Mouse (Mus musculus) CH12.LX (cell line): ENCODE measurements around the gene Traf1. TPM values are rescaled to one million over a fixed set of nuclear protein-coding genes. Genes with fewer than 3 reads are reported as not detected.

Experiments
- DNase-seq: peaks from one replicate; pipeline ENCODE4 v3.0.0-alpha.2; 2013; ENCODE audit errors: extremely low read depth
- H3K27ac ChIP-seq: 2 replicates; pipeline ENCODE4 v1.5.1; 2012; ENCODE audit warnings: low read depth, mild to moderate bottlenecking, control low read depth, moderate library complexity; ENCODE audit not compliant: insufficient read depth
- H3K27me3 ChIP-seq: replicated peaks from 2 replicates; pipeline ENCODE3; 2012; ENCODE audit warnings: inconsistent platforms
- H3K36me3 ChIP-seq, 2 experiments: replicated peaks in 1 of 2; 2 replicates each; pipeline versions ENCODE3 to v1.6.1; 2012; ENCODE audit warnings: inconsistent platforms in 1 of 2, low read length in 1 of 2, mild to moderate bottlenecking in 1 of 2, mixed read lengths in 1 of 2, moderate library complexity in 1 of 2; ENCODE audit not compliant: control insufficient read depth in 1 of 2, insufficient read depth in 1 of 2
- H3K4me1 ChIP-seq, 2 experiments: 2 replicates each; pipeline ENCODE4 v1.6.1; 2012; ENCODE audit warnings: inconsistent platforms in 1 of 2, moderate library complexity in 1 of 2; ENCODE audit not compliant: insufficient read depth in 2 of 2, control insufficient read depth in 1 of 2
- H3K4me2 ChIP-seq: 2 replicates; pipeline ENCODE4 v1.6.1; 2012; ENCODE audit warnings: low read depth, mild to moderate bottlenecking, control low read depth; ENCODE audit not compliant: poor library complexity, insufficient read depth, severe bottlenecking
- H3K4me3 ChIP-seq, 3 experiments: fragments of 150-350 bp in 1 of 3; sonication (generic) in 1 of 3; replicated peaks in 1 of 3; 2 replicates each; pipeline versions ENCODE3 to v1.5.1; 2011 to 2012; ENCODE audit warnings: low read depth in 2 of 3, low read length in 2 of 3, mild to moderate bottlenecking in 2 of 3, moderate library complexity in 2 of 3, control low read depth in 1 of 3, improper control_type of control experiment in 1 of 3, inconsistent platforms in 1 of 3, mixed read lengths in 1 of 3; ENCODE audit not compliant: poor library complexity in 1 of 3
- H3K79me2 ChIP-seq: replicated peaks from 2 replicates; pipeline ENCODE4 v1.6.1; 2012; ENCODE audit warnings: mild to moderate bottlenecking, moderate library complexity; ENCODE audit not compliant: control insufficient read depth, poor library complexity, insufficient read depth, severe bottlenecking; ENCODE audit errors: extremely low read depth
- H3K9ac ChIP-seq: 2 replicates; pipeline ENCODE4 v1.6.1; 2012; ENCODE audit warnings: low read depth, mild to moderate bottlenecking, control low read depth, moderate library complexity; ENCODE audit not compliant: insufficient read depth
- H3K9me3 ChIP-seq: replicated peaks from 2 replicates; pipeline ENCODE3; 2012; ENCODE audit warnings: low read length, inconsistent platforms, mixed read lengths
- BHLHE40 ChIP-seq: IDR thresholded peaks from 2 replicates; pipeline ENCODE4 v1.6.1; 2011; ENCODE audit warnings: mild to moderate bottlenecking, low read depth, low read length, improper control_type of control experiment
- CTCF ChIP-seq, 2 experiments: IDR thresholded peaks in 1 of 2; conservative IDR thresholded peaks in 1 of 2; 2 replicates each; pipeline ENCODE4 v1.5.1; 2011 to 2012; ENCODE audit warnings: low read depth in 2 of 2, low read length in 2 of 2, improper control_type of control experiment in 1 of 2, inconsistent platforms in 1 of 2, mild to moderate bottlenecking in 1 of 2, moderate library complexity in 1 of 2
- ELF1 ChIP-seq: IDR thresholded peaks from 2 replicates; pipeline ENCODE4 v1.6.1; 2014; ENCODE audit warnings: low read depth, mild to moderate bottlenecking, inconsistent platforms, low read length, improper control_type of control experiment
- ETS1 ChIP-seq: conservative IDR thresholded peaks from 2 replicates; pipeline ENCODE4 v1.6.1; 2012; ENCODE audit warnings: low read depth, mild to moderate bottlenecking, inconsistent platforms, low read length, improper control_type of control experiment, moderate library complexity
- HCFC1 ChIP-seq: IDR thresholded peaks from 2 replicates; pipeline ENCODE4 v1.6.1; 2012; ENCODE audit warnings: low read depth, mild to moderate bottlenecking, inconsistent platforms, low read length, improper control_type of control experiment
- KAT2A ChIP-seq: IDR thresholded peaks from 2 replicates; pipeline ENCODE4 v1.6.1; 2012; ENCODE audit warnings: low read length, improper control_type of control experiment, inconsistent platforms; ENCODE audit not compliant: insufficient replicate concordance
- MAFK ChIP-seq: IDR thresholded peaks from 2 replicates; pipeline ENCODE4 v1.6.1; 2011; ENCODE audit warnings: low read length, improper control_type of control experiment; ENCODE audit not compliant: insufficient replicate concordance
- MAX ChIP-seq: IDR thresholded peaks from 2 replicates; pipeline ENCODE4 v1.6.1; 2011; ENCODE audit warnings: low read length, improper control_type of control experiment
- MAZ ChIP-seq: IDR thresholded peaks from 2 replicates; pipeline ENCODE4 v1.6.1; 2012; ENCODE audit warnings: low read depth, mild to moderate bottlenecking, inconsistent platforms, low read length, improper control_type of control experiment, moderate library complexity
- MEF2A ChIP-seq: IDR thresholded peaks from 2 replicates; pipeline ENCODE4 v1.6.1; 2014; ENCODE audit warnings: low read depth, mild to moderate bottlenecking, inconsistent platforms, low read length, improper control_type of control experiment, borderline replicate concordance
- MXI1 ChIP-seq: IDR thresholded peaks from 2 replicates; pipeline ENCODE4 v1.6.1; 2011; ENCODE audit warnings: mild to moderate bottlenecking, low read depth, low read length, improper control_type of control experiment
- MYC ChIP-seq: IDR thresholded peaks from 2 replicates; pipeline ENCODE4 v1.6.1; 2011; ENCODE audit warnings: low read depth, mild to moderate bottlenecking, improper control_type of control experiment, low read length
- NRF1 ChIP-seq: IDR thresholded peaks from 2 replicates; pipeline ENCODE4 v1.6.1; 2014; ENCODE audit warnings: low read depth, mild to moderate bottlenecking, inconsistent platforms, low read length, improper control_type of control experiment, moderate library complexity
- PAX5 ChIP-seq: IDR thresholded peaks from 2 replicates; pipeline ENCODE4 v1.6.1; 2012; ENCODE audit warnings: low read length, inconsistent platforms, mixed read lengths
- POLR2A ChIP-seq: IDR thresholded peaks from 2 replicates; pipeline ENCODE4 v1.6.1; 2011; ENCODE audit warnings: low read depth, mild to moderate bottlenecking, improper control_type of control experiment, low read length
- POLR2AphosphoS2 ChIP-seq: IDR thresholded peaks from 2 replicates; pipeline ENCODE4 v1.6.1; 2011; ENCODE audit warnings: low read depth, low read length, improper control_type of control experiment
- SIN3A ChIP-seq: IDR thresholded peaks from 2 replicates; pipeline ENCODE4 v1.6.1; 2012; ENCODE audit warnings: low read length, improper control_type of control experiment, inconsistent platforms
- TCF12 ChIP-seq: IDR thresholded peaks from 2 replicates; pipeline ENCODE4 v1.6.1; 2014; ENCODE audit warnings: low read depth, mild to moderate bottlenecking, inconsistent platforms, low read length, improper control_type of control experiment
- UBTF ChIP-seq: IDR thresholded peaks from 2 replicates; pipeline ENCODE4 v1.6.1; 2012; ENCODE audit warnings: low read depth, mild to moderate bottlenecking, inconsistent platforms, low read length, improper control_type of control experiment, moderate library complexity
- USF1 ChIP-seq: IDR thresholded peaks from 2 replicates; pipeline ENCODE4 v1.6.1; 2014; ENCODE audit warnings: low read depth, mild to moderate bottlenecking, inconsistent platforms, low read length, improper control_type of control experiment
- ZKSCAN1 ChIP-seq: IDR thresholded peaks from 2 replicates; pipeline ENCODE4 v1.6.1; 2012; ENCODE audit warnings: low read depth, inconsistent platforms, low read length, improper control_type of control experiment, borderline replicate concordance
- dilution Hi-C: fragments of 300-500 bp; cut with MboI; formaldehyde crosslinking; loops from 2 replicates; pipeline ENCODE4 v1.14.3; 2020; ENCODE audit warnings: low sequenced_read_pairs; ENCODE audit not compliant: extremely low pct_unique_long_range_greater_than_20kb, extremely low pct_ligation_motif_present
- in situ Hi-C: fragments of 300-500 bp; cut with MboI; formaldehyde crosslinking; loops from 3 replicates; pipeline ENCODE4 v1.14.3; 2019; ENCODE audit warnings: low sequenced_read_pairs, low pct_ligation_motif_present, low pct_unique_long_range_greater_than_20kb, mixed read lengths
- polyA plus RNA-seq: library from polyadenylated mRNA; unstranded; fragments of >175 nt; gene quantifications from 2 replicates; pipeline ENCODE4 v1.2.1, GENCODE M21; 2012; ENCODE audit warnings: low read depth; ENCODE audit not compliant: insufficient read length
- total RNA-seq, 2 experiments: library from RNA; depleted of rRNA; stranded (reverse); fragments of 300-350 nt in 1 of 2; fragments of >200 nt in 1 of 2; gene quantifications; 2 replicates each; pipeline ENCODE4 v1.2.3; 2012 to 2014

Traf1 gene
- total and polyA plus RNA-seq, 3 experiments = 47.9 to 151 (median 66.9) TPM

DNA sequence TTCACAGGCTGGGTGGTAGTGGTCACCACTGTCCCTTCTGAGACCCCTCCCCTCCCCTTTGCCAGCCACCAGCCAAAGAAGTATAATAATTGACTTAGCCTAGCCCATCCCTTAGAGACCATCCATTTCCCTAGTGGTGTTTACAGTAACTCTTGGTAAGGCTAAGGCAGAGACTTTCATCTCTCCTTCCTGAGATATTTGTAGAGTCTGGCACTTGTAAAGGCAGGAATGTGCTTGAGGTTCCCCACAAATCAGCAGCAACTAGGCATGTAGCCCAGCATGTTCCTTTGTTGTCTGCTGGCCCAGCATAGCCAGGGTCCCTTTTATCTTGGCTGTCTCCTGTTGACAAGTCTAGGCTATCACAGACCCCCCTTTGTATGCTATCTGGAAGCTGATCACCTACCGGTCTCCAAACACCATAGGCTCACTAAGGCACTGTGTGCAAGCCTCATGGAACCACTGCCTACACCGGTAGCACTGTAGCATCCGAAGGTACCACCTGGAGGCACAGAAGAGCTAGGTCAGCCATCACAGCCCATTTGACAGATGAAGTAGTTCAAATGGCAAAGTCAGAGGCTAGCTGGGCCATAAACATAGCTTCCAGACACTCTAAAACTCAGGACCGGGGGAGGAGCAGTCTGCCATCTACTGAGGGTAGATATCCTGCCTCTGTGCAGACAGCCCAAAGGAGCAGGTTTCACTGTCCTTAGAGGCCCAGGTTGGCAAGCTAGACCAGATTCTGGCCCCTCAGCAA is 57.7 kb downstream of the Traf1 start:
- TF ChIP-seq MXI1 = no peak
- TF ChIP-seq UBTF = no peak
- no peak for TF ChIP-seq KAT2A
- TF ChIP-seq ZKSCAN1 = no peak
- TF ChIP-seq POLR2A = no peak
- no peak for TF ChIP-seq BHLHE40
- TF ChIP-seq MAFK = no peak
- TF ChIP-seq HCFC1 = no peak
- TF ChIP-seq MYC = no peak
- no peak for TF ChIP-seq CTCF (conservative IDR thresholded peaks at IDR 0.05 in 1 of 2, IDR thresholded peaks at IDR 0.05 in 1 of 2; ENCODE audit: low read depth in 2 of 2, low read length in 2 of 2)
- no peak for TF ChIP-seq ETS1
- TF ChIP-seq PAX5 = no peak
- no peak for TF ChIP-seq MAZ
- TF ChIP-seq TCF12 = no peak
- no peak for TF ChIP-seq MEF2A
- TF ChIP-seq MAX = no peak
- no peak for TF ChIP-seq ELF1
- no peak for TF ChIP-seq NRF1
- H3K27me3 ChIP-seq = no peaks in the 10 kb centered on the region
- H3K9me3 ChIP-seq = peaks cover 4% of the 10 kb centered on the region
- H3K27ac ChIP-seq = no peak overlapping the region; the same call in 1 of the 2 replicates
- in situ Hi-C loops = no loop called here
- no peak for DNase-seq
- H3K79me2 ChIP-seq = no peaks in the 10 kb centered on the region
- dilution Hi-C loops = no loop called here
- H3K4me3 ChIP-seq = no peak overlapping the region
- H3K4me1 ChIP-seq = peaks cover 0 to 4% of the 10 kb centered on the region in 2 experiments; a peak in 1 of 4 replicates
- no peak overlapping the region for H3K9ac ChIP-seq
- H3K4me2 ChIP-seq = no peak overlapping the region
- H3K36me3 ChIP-seq = peaks cover 58 to 93% of the 10 kb centered on the region in 2 experiments

- no peak overlapping the region for H3K4me2 ChIP-seq
- dilution Hi-C loops (no loop called here), in situ Hi-C loops (no loop called here)
- H3K27ac ChIP-seq = no peak overlapping the region
- peaks cover 63 to 94% of the 10 kb centered on the region in 2 experiments for H3K36me3 ChIP-seq
- H3K9ac ChIP-seq = no peak overlapping the region
- no peaks in the 10 kb centered on the region for H3K27me3 ChIP-seq
- peaks cover 4% of the 10 kb centered on the region for H3K9me3 ChIP-seq
- DNase-seq = no peak
- no peaks in the 10 kb centered on the region for H3K79me2 ChIP-seq
- peaks cover 0 to 4% of the 10 kb centered on the region in 2 experiments; a peak in 1 of 4 replicates for H3K4me1 ChIP-seq
- H3K4me3 ChIP-seq = no peak overlapping the region
- TF ChIP-seq USF1 = no peak
- TF ChIP-seq SIN3A = no peak
- TF ChIP-seq POLR2AphosphoS2 = no peak
- TF ChIP-seq, all 38 proteins: peak for 0
Observed at GRCm38 (mm10) chr2:34903191-34903590, 58.4 kb downstream of the Traf1 start.
